Mouse (Mus musculus): ENCODE measurements around the gene Ccer2.

GRCm38 (mm10) chr7:28802846-28803588 lies 47.0 kb downstream of the Ccer2 start:
- TF ChIP-seq CTCF (IDR thresholded peaks at IDR 0.05; ENCODE audit: low read depth) = no peak
- TF ChIP-seq EP300 (IDR thresholded peaks at IDR 0.05; ENCODE audit: low read depth) = no peak

All from heart, postnatal 0 days (tissue).